In the genomic region with DNA sequence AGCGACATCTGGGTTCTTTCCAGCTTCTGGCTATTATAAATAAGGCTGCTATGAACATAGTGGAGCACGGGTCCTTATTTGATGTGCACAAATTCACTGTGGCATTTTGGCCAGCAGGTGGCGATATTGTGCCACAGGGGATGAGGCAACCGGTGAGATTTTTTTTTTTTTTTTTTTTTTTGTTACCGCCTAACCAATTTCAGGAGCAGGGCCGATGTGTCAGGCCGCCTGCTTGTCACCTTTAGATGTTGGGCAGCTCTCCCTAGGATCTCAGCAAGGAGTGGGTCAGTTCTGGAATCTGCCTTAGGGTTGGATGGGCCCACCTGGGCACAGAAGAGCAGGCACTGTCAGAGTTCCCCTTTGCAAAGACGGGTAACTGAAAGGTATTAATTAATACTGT, we compare ENCODE assay signal across 8 mouse cellular contexts.
A peak's percentile ranks its signal among the peaks of the same experiment; 100 is the strongest.
DNase-seq lines count a peak whose midpoint lies in the region; ATAC-seq and TF ChIP-seq lines count a peak whose summit lies in the region.

No protein-coding gene starts in this region.

- H3K9me3 ChIP-seq in lung, postnatal 0 days (ENCODE audit: low read length) = no peaks in the 10 kb centered on the region

- WGBS in lung, postnatal 0 days = 14% methylated on average over 8 of the region's 8 CpGs

- no peak for ATAC-seq in lung, postnatal 0 days
- no peak for ATAC-seq in activated CD4-positive, CD25-positive, alpha-beta regulatory T cell, adult 4 months

- H3K4me3 ChIP-seq in testis, adult 2 months (ENCODE audit: control insufficient read depth, low read depth, low read length) = no peak overlapping the region
- no peak overlapping the region for H3K4me3 ChIP-seq in embryonic fibroblast, embryonic 13.5 days (ENCODE audit: insufficient read depth, low read length)
- no peak overlapping the region for H3K4me3 ChIP-seq in lung, postnatal 0 days (ENCODE audit: low read depth, low read length)

- H3K27ac ChIP-seq in testis, adult 2 months (ENCODE audit: control insufficient read depth, insufficient read depth, low read depth, low read length) = no peak overlapping the region
- no peak overlapping the region for H3K27ac ChIP-seq in embryonic fibroblast, embryonic 13.5 days (ENCODE audit: insufficient read depth, low read length)
- no peak overlapping the region for H3K27ac ChIP-seq in lung, postnatal 0 days (ENCODE audit: low read length)

- H3K4me1 ChIP-seq in testis, adult 2 months (ENCODE audit: control insufficient read depth, insufficient read depth, low read length) = no peaks in the 10 kb centered on the region
- H3K4me1 ChIP-seq in embryonic fibroblast, embryonic 13.5 days (ENCODE audit: control insufficient read depth, insufficient read depth, low read length) = no peaks in the 10 kb centered on the region
- H3K4me1 ChIP-seq in lung, postnatal 0 days (ENCODE audit: insufficient read depth, low read depth, low read length) = no peaks in the 10 kb centered on the region

- H3K36me3 ChIP-seq in testis, adult 2 months (ENCODE audit: control insufficient read depth, insufficient read depth, low read length) = no peaks in the 10 kb centered on the region
- no peaks in the 10 kb centered on the region for H3K36me3 ChIP-seq in lung, postnatal 0 days (ENCODE audit: insufficient read depth, low read length)

- TF ChIP-seq CTCF in testis, adult 2 months (IDR thresholded peaks at IDR 0.05; ENCODE audit: control insufficient read depth, insufficient read depth, insufficient replicate concordance, low read depth, low read length) = peak; percentile 56; the same call in 1 of the 2 replicates
- TF ChIP-seq CTCF in brain, embryonic 14.5 days (IDR thresholded peaks at IDR 0.05; ENCODE audit: borderline replicate concordance, extremely low read depth, insufficient read depth, insufficient read length) = peak; percentile 76
- TF ChIP-seq CTCF in embryonic fibroblast, embryonic 13.5 days (IDR thresholded peaks at IDR 0.05; ENCODE audit: borderline replicate concordance, insufficient read depth, low read length) = peak; percentile 65; the same call in 1 of the 2 replicates
- peak; percentile 83 for TF ChIP-seq CTCF in lung, postnatal 0 days (IDR thresholded peaks at IDR 0.05)

- DNase-seq in testis, postnatal 14 days (ENCODE audit: low spot score) = no peak
- peak; percentile 87 for DNase-seq in brain, embryonic 14.5 days (ENCODE audit: low read depth)
- DNase-seq in kidney, adult 9 months = peak; percentile 69
- DNase-seq in lung, postnatal 0 days (ENCODE audit: low spot score) = peak; percentile 55
- peak; percentile 54 for DNase-seq in right cerebral cortex, postnatal 25 days

- H3K4me2 ChIP-seq in lung, postnatal 0 days (replicated peaks; ENCODE audit: low read depth, low read length) = no peak overlapping the region

- TF ChIP-seq POLR2A in testis, adult 2 months (IDR thresholded peaks at IDR 0.05; ENCODE audit: control insufficient read depth, low read depth, low read length) = no peak
- no peak for TF ChIP-seq POLR2A in brain, embryonic 14.5 days (IDR thresholded peaks at IDR 0.05; ENCODE audit: borderline replicate concordance, extremely low read depth, insufficient read depth, insufficient read length, poor library complexity, severe bottlenecking)
- no peak for TF ChIP-seq POLR2A in embryonic fibroblast, embryonic 13.5 days (IDR thresholded peaks at IDR 0.05; ENCODE audit: low read depth, low read length)

- no peak overlapping the region for H3K9ac ChIP-seq in lung, postnatal 0 days (replicated peaks; ENCODE audit: low read depth)

- no peaks in the 10 kb centered on the region for H3K27me3 ChIP-seq in testis, adult 2 months (ENCODE audit: control insufficient read depth, insufficient read depth, low read length)
- no peaks in the 10 kb centered on the region for H3K27me3 ChIP-seq in lung, postnatal 0 days (replicated peaks; ENCODE audit: insufficient read depth, low read length)

- no peak for TF ChIP-seq EP300 in lung, postnatal 0 days (IDR thresholded peaks at IDR 0.05)
